Mouse (Mus musculus): ENCODE measurements around the gene 2610318N02Rik. TPM values are rescaled to one million over a fixed set of nuclear protein-coding genes. Genes with fewer than 3 reads are reported as not detected.

The 2610318N02Rik gene
- polyA plus RNA-seq, 1 experiment from 2014 or later, result 9.3 TPM

DNA sequence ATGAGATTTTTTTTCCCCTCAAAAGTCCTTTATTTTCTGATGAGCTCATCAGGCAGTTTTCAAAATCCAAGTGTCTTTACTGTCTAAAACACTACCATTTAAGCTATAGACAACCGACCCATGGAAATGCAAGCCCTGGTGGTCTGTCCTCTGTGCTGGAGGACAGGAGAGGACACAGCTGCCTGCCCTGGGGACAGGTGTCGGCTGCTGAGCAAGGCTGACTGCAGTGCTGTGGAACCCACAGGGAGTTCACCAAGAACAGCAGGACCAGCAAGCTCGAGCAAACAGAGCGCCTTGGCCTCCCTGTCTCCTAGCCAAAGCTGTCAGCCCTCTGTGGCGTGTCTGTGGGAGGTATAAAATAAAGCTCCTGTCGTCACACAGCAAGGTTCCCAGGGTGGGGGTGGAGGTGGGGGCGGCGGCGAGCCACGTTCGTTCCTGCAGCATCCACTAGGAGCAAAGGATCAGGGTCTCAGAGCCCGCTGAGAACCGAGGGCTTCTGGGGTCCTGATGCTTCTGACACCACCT lies 38.2 kb downstream of the 2610318N02Rik start:
- WGBS, result 73% methylated on average over 13 of the region's 13 CpGs
- Histone ChIP-seq H3K4me2 (ENCODE audit: low read depth, low read length) (no peak overlapping the region), H3K4me1 (ENCODE audit: control insufficient read depth, insufficient read depth, low read length) (no peaks in the 10 kb centered on the region), H3K27me3 (ENCODE audit: control insufficient read depth, insufficient read depth, low read length) (no peaks in the 10 kb centered on the region), H3K9me3 (ENCODE audit: control insufficient read depth, low read length) (no peaks in the 10 kb centered on the region), H3K27ac (ENCODE audit: low read depth, low read length) (no peak overlapping the region), H3K4me3 (ENCODE audit: low read depth, low read length) (no peak overlapping the region), H3K36me3 (ENCODE audit: control insufficient read depth, insufficient read depth, low read length) (peaks cover 82% of the 10 kb centered on the region), H3K9ac (replicated peaks; ENCODE audit: low read depth, low read length) (no peak overlapping the region)
- no peak for ATAC-seq (ENCODE audit: low read depth)

DNA sequence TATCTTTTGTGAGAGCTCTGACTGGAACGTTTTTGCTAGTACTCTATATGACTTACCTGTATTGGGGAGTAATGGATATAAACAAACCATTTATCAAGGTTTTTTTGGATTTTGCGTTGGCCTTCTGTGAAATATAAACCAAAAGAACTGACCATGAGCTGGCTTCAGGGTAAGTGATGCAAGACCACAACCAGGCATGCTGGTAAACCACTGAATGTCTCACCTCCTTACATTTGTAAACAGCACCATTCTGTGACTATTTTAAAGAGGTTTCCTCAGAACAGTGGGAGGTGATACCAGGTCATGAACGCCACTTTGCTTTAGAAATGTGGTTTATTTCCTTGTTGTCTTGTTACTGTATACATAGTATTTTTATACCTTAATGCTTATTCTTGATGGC lies 38.7 kb downstream of the 2610318N02Rik start:
- WGBS, result 89% methylated on average over 3 of the region's 3 CpGs
- H3K36me3 ChIP-seq (ENCODE audit: control insufficient read depth, insufficient read depth, low read length), result peaks cover 82% of the 10 kb centered on the region
- H3K9me3 ChIP-seq (ENCODE audit: control insufficient read depth, low read length), result no peaks in the 10 kb centered on the region
- H3K4me2 ChIP-seq (ENCODE audit: low read depth, low read length), result no peak overlapping the region
- no peaks in the 10 kb centered on the region for H3K27me3 ChIP-seq (ENCODE audit: control insufficient read depth, insufficient read depth, low read length)
- no peak overlapping the region for H3K4me3 ChIP-seq (ENCODE audit: low read depth, low read length)
- no peak overlapping the region for H3K27ac ChIP-seq (ENCODE audit: low read depth, low read length)
- no peaks in the 10 kb centered on the region for H3K4me1 ChIP-seq (ENCODE audit: control insufficient read depth, insufficient read depth, low read length)
- ATAC-seq (ENCODE audit: low read depth), result no peak
- H3K9ac ChIP-seq (replicated peaks; ENCODE audit: low read depth, low read length), result no peak overlapping the region

DNA sequence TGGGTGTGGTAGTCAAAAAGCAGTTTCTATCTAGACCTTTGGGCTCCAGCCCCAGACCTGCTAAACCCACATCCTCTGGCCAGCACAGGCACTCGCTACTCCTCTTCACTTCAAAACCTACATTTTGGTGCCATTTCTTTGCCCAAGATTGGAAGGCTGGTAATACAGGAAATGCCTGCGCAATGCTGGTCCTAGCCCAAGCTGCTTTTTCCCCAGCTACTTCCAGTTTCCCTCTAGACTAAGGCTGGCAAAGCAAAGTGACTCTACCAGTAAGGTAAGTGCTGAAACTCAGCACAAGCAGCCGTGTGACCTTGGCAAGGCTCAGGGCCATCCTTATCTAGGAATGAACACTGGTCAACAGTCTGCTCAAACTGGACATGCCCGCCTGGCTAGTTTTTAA lies 39.3 kb downstream of the 2610318N02Rik start:
- no peak for ATAC-seq (ENCODE audit: low read depth)
- Histone ChIP-seq H3K27me3 (ENCODE audit: control insufficient read depth, insufficient read depth, low read length) (no peaks in the 10 kb centered on the region), H3K27ac (ENCODE audit: low read depth, low read length) (no peak overlapping the region), H3K4me1 (ENCODE audit: control insufficient read depth, insufficient read depth, low read length) (no peaks in the 10 kb centered on the region), H3K9ac (replicated peaks; ENCODE audit: low read depth, low read length) (no peak overlapping the region), H3K36me3 (ENCODE audit: control insufficient read depth, insufficient read depth, low read length) (peaks cover 80% of the 10 kb centered on the region), H3K4me3 (ENCODE audit: low read depth, low read length) (no peak overlapping the region), H3K9me3 (ENCODE audit: control insufficient read depth, low read length) (no peaks in the 10 kb centered on the region), H3K4me2 (ENCODE audit: low read depth, low read length) (no peak overlapping the region)
- WGBS, result 94% methylated on average over 4 of the region's 4 CpGs

DNA sequence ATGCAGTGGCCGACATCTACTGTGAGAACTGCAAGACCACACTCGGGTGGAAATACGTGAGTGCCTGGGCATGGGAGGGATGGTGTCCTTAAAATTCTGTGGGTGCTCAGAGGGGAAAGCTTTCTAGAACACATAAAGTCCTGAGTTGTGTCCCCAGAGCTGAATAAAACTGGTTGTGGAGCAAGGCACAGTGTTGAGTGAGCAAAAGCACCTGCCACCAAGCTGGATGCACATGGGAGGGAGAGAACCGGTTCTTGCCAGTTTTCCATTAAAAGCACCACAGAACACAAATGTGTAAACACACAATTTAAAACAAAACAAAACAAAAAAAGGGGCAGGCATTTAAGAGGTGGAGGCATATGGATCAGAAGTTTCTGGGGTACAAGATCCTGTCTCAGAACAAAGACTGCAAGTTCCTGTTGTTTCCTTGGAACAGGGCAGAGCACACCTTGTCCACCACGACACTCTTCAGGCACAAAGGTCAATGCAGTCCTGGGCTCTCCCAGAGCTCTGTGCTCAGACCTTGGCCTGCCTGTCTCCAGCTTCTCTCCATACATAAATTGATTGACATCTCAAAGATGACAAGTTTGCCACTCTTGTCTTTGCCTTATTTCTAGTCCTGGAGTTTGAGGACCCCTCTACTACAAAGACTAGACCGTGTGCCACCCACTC lies 42.7 kb downstream of the 2610318N02Rik start:
- Histone ChIP-seq H3K9ac (replicated peaks; ENCODE audit: low read depth, low read length) (no peak overlapping the region), H3K27ac (ENCODE audit: low read depth, low read length) (no peak overlapping the region), H3K27me3 (ENCODE audit: control insufficient read depth, insufficient read depth, low read length) (no peaks in the 10 kb centered on the region), H3K4me1 (ENCODE audit: control insufficient read depth, insufficient read depth, low read length) (no peaks in the 10 kb centered on the region), H3K9me3 (ENCODE audit: control insufficient read depth, low read length) (no peaks in the 10 kb centered on the region), H3K36me3 (ENCODE audit: control insufficient read depth, insufficient read depth, low read length) (peaks cover 56% of the 10 kb centered on the region), H3K4me2 (ENCODE audit: low read depth, low read length) (no peak overlapping the region), H3K4me3 (ENCODE audit: low read depth, low read length) (no peak overlapping the region)
- WGBS, result 91% methylated on average over 6 of the region's 6 CpGs
- ATAC-seq (ENCODE audit: low read depth), result no peak

DNA sequence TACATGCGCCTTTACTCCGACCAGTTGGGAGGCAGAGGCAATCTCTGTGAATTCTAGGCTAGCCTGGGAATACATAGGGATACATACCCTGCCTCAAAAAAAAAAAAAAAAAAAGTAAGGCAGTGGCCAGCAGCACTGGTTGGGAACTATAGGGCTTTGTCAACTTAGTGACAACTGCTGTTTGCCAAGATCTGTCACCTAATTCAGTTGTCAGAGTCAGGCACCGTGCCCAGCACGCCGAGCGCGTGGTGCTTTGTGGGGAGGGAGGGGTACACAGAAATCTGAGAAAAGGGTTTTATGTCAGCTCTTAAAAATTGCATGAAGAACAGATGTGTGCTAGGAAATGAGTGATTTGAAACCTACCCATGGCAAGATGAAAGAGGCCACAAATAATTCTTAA lies 46.9 kb downstream of the 2610318N02Rik start:
- H3K4me2 ChIP-seq (ENCODE audit: low read depth, low read length), result no peak overlapping the region
- H3K36me3 ChIP-seq (ENCODE audit: control insufficient read depth, insufficient read depth, low read length), result peaks cover 24% of the 10 kb centered on the region
- no peaks in the 10 kb centered on the region for H3K4me1 ChIP-seq (ENCODE audit: control insufficient read depth, insufficient read depth, low read length)
- no peaks in the 10 kb centered on the region for H3K9me3 ChIP-seq (ENCODE audit: control insufficient read depth, low read length)
- no peaks in the 10 kb centered on the region for H3K27me3 ChIP-seq (ENCODE audit: control insufficient read depth, insufficient read depth, low read length)
- H3K27ac ChIP-seq (ENCODE audit: low read depth, low read length), result no peak overlapping the region
- WGBS, result 76% methylated on average over 7 of the region's 7 CpGs
- no peak overlapping the region for H3K4me3 ChIP-seq (ENCODE audit: low read depth, low read length)
- no peak for ATAC-seq (ENCODE audit: low read depth)
- H3K9ac ChIP-seq (replicated peaks; ENCODE audit: low read depth, low read length), result no peak overlapping the region

DNA sequence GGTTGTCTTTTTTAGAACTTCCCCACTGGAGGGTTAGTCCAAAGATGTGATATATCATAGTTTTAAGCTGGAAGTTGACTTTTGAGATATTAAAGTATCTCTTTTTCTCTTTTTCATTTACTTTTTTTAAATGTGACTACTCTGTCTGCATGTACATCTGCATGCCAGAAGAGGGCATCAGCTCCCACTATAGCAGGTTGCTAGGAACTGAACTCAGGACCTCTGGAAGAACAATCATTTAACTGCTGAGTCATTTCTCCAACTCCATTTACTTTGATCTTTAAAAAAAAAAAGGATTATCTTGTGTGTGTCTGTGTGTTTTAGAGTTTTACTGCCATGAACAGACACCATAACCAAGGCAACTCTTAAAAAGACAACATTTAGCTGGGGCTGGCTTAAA lies 48.1 kb downstream of the 2610318N02Rik start:
- no peak overlapping the region for H3K27ac ChIP-seq (ENCODE audit: low read depth, low read length)
- H3K27me3 ChIP-seq (ENCODE audit: control insufficient read depth, insufficient read depth, low read length), result no peaks in the 10 kb centered on the region
- H3K4me2 ChIP-seq (ENCODE audit: low read depth, low read length), result no peak overlapping the region
- peaks cover 13% of the 10 kb centered on the region for H3K36me3 ChIP-seq (ENCODE audit: control insufficient read depth, insufficient read depth, low read length)
- H3K4me1 ChIP-seq (ENCODE audit: control insufficient read depth, insufficient read depth, low read length), result no peaks in the 10 kb centered on the region
- no peaks in the 10 kb centered on the region for H3K9me3 ChIP-seq (ENCODE audit: control insufficient read depth, low read length)
- no peak for ATAC-seq (ENCODE audit: low read depth)
- H3K9ac ChIP-seq (replicated peaks; ENCODE audit: low read depth, low read length), result no peak overlapping the region
- no peak overlapping the region for H3K4me3 ChIP-seq (ENCODE audit: low read depth, low read length)

DNA sequence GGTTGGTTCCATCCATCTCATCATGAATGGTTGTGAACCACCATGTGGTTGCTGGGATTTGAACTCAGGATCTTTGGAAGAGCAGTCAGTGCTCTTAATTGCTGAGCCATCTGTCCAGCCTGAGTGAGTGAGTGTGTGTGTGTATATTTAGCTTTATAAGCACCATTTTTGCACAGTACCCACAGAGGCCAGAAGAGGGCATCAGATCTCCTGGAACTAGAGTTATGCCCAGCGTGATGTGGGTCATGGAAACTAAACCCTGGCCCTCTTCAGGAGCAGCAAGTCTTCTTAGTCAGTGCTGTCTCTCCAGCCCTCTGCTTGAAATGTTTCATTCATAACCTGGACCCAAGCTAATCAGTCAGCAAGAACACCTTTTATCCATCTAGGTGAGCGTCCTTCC lies 48.7 kb downstream of the 2610318N02Rik start:
- Histone ChIP-seq H3K27me3 (ENCODE audit: control insufficient read depth, insufficient read depth, low read length) (no peaks in the 10 kb centered on the region), H3K9ac (replicated peaks; ENCODE audit: low read depth, low read length) (no peak overlapping the region), H3K36me3 (ENCODE audit: control insufficient read depth, insufficient read depth, low read length) (peaks cover 12% of the 10 kb centered on the region), H3K4me2 (ENCODE audit: low read depth, low read length) (no peak overlapping the region), H3K27ac (ENCODE audit: low read depth, low read length) (no peak overlapping the region), H3K4me1 (ENCODE audit: control insufficient read depth, insufficient read depth, low read length) (0 out of 2 replicates have a peak, but pooled peaks cover under 1% of the 10 kb centered on the region), H3K4me3 (ENCODE audit: low read depth, low read length) (no peak overlapping the region), H3K9me3 (ENCODE audit: control insufficient read depth, low read length) (no peaks in the 10 kb centered on the region)
- ATAC-seq (ENCODE audit: low read depth), result no peak
- 95% methylated on average over 2 of the region's 2 CpGs for WGBS

DNA sequence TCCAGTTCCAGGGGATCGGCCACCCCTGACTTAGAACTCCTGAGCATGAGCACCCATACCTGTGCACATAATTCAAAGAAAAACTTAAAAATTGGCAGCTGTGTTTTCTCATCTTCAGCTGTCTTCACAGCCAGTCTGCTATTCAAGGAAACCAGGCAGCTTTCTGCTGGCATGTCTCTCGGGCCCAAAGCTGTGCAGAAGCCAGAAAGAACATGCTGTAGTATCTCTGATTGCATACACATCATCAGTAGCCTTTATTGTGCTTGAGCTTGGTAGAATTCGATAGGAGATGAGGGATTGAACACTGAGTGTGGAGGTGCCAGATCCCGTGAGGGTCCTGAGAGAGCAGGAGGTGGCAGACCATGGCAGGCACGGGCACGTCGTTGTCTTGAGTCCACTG lies 52.0 kb downstream of the 2610318N02Rik start:
- Histone ChIP-seq H3K4me3 (ENCODE audit: low read depth, low read length) (no peak overlapping the region), H3K9me3 (ENCODE audit: control insufficient read depth, low read length) (no peaks in the 10 kb centered on the region), H3K4me1 (ENCODE audit: control insufficient read depth, insufficient read depth, low read length) (peaks cover 5% of the 10 kb centered on the region), H3K4me2 (ENCODE audit: low read depth, low read length) (no peak overlapping the region), H3K27me3 (ENCODE audit: control insufficient read depth, insufficient read depth, low read length) (no peaks in the 10 kb centered on the region), H3K9ac (replicated peaks; ENCODE audit: low read depth, low read length) (no peak overlapping the region), H3K36me3 (ENCODE audit: control insufficient read depth, insufficient read depth, low read length) (peaks cover 5% of the 10 kb centered on the region), H3K27ac (ENCODE audit: low read depth, low read length) (no peak overlapping the region)
- WGBS, result 96% methylated on average over 7 of the region's 7 CpGs
- no peak for ATAC-seq (ENCODE audit: low read depth)

DNA sequence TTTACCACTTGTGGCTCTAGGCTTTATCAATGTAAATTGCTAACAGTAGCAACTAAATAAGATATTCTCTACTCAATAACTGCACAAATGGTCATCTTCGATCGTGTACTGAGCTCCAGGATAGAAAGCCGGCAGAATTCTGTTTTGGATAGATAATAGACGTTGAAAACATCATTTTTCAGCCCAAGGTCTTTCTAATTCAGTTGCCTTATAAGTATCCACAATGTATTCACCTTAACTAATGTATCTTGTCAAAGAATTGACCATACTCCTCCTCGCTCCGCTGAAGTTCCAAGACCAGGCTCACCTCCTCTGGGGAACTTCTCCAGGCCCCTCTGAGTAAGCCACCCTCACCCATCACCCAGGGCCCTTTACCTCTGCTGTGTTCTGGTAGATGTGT lies 54.3 kb downstream of the 2610318N02Rik start:
- H3K4me1 ChIP-seq (ENCODE audit: control insufficient read depth, insufficient read depth, low read length), result peaks cover 5% of the 10 kb centered on the region
- peak overlapping the region; percentile 71 for H3K4me2 ChIP-seq (ENCODE audit: low read depth, low read length)
- H3K27me3 ChIP-seq (ENCODE audit: control insufficient read depth, insufficient read depth, low read length), result no peaks in the 10 kb centered on the region
- ATAC-seq (ENCODE audit: low read depth), result no peak
- no peaks in the 10 kb centered on the region for H3K9me3 ChIP-seq (ENCODE audit: control insufficient read depth, low read length)
- no peak overlapping the region for H3K27ac ChIP-seq (ENCODE audit: low read depth, low read length)
- peaks cover 5% of the 10 kb centered on the region for H3K36me3 ChIP-seq (ENCODE audit: control insufficient read depth, insufficient read depth, low read length)
- 0 out of 2 replicates have a peak overlapping the region, but pooled peaks have one; percentile 8 for H3K9ac ChIP-seq (replicated peaks; ENCODE audit: low read depth, low read length)
- WGBS, result 49% methylated on average over 6 of the region's 6 CpGs
- peak overlapping the region; percentile 84 for H3K4me3 ChIP-seq (ENCODE audit: low read depth, low read length)

All from neural tube, embryonic 14.5 days (tissue).